Mouse (Mus musculus): Measurements from ENCODE around the gene Pygo2. TPM values are rescaled to one million over a fixed set of nuclear protein-coding genes. Genes with fewer than 3 reads are reported as not detected.

The Pygo2 gene
- total and polyA plus RNA-seq, 3 experiments: 21.9 to 40.8 (median 29.7) TPM

GRCm38 (mm10) chr3:89437269-89437668 lies 7.3 kb downstream of the Pygo2 start:
- Histone ChIP-seq H3K27ac (ENCODE audit: insufficient read depth, low read depth) (0 out of 2 replicates have a peak overlapping the region, but pooled peaks have one; percentile 53), H3K9me3 (replicated peaks; ENCODE audit: low read length) (no peaks in the 10 kb centered on the region), H3K36me3 (replicated peaks in 1 of 2; ENCODE audit: control insufficient read depth in 1 of 2, insufficient read depth in 1 of 2, low read length in 1 of 2) (peaks cover 35 to 68% of the 10 kb centered on the region in 2 experiments), H3K4me3 (replicated peaks in 1 of 3; ENCODE audit: low read depth in 2 of 3, low read length in 2 of 3, poor library complexity in 1 of 3) (peak overlapping the region; percentile 65 to 88 (median 77)), H3K79me2 (replicated peaks; ENCODE audit: control insufficient read depth, extremely low read depth, insufficient read depth, poor library complexity, severe bottlenecking) (peaks cover 5% of the 10 kb centered on the region), H3K4me2 (ENCODE audit: insufficient read depth, low read depth, poor library complexity, severe bottlenecking) (peak overlapping the region; percentile 96), H3K27me3 (replicated peaks) (no peaks in the 10 kb centered on the region), H3K4me1 (ENCODE audit: control insufficient read depth in 1 of 2, insufficient read depth in 2 of 2) (peaks cover 9 to 26% of the 10 kb centered on the region in 2 experiments), H3K9ac (ENCODE audit: insufficient read depth, low read depth) (peak overlapping the region; percentile 93)
- TF ChIP-seq HCFC1 (IDR thresholded peaks at IDR 0.05; ENCODE audit: low read depth, low read length) (no peak), JUN (IDR thresholded peaks at IDR 0.05; ENCODE audit: insufficient read depth, low read depth, low read length) (no peak), SMC3 (IDR thresholded peaks at IDR 0.05; ENCODE audit: low read depth, low read length) (no peak), ETS1 (conservative IDR thresholded peaks at IDR 0.05; ENCODE audit: low read depth, low read length) (no peak), NRF1 (IDR thresholded peaks at IDR 0.05; ENCODE audit: low read depth, low read length) (no peak), PAX5 (IDR thresholded peaks at IDR 0.05; ENCODE audit: low read length) (no peak), MYC (IDR thresholded peaks at IDR 0.05; ENCODE audit: low read depth, low read length) (no peak), ZMIZ1 (IDR thresholded peaks at IDR 0.05; ENCODE audit: low read depth, low read length) (no peak), NELFE (IDR thresholded peaks at IDR 0.05; ENCODE audit: low read depth, low read length) (no peak), JUND (conservative IDR thresholded peaks at IDR 0.05; ENCODE audit: low read depth, low read length) (no peak), MAZ (IDR thresholded peaks at IDR 0.05; ENCODE audit: low read depth, low read length) (no peak), ZKSCAN1 (IDR thresholded peaks at IDR 0.05; ENCODE audit: borderline replicate concordance, low read depth, low read length) (no peak), KAT2A (IDR thresholded peaks at IDR 0.05; ENCODE audit: insufficient replicate concordance, low read length) (no peak), GABPA (IDR thresholded peaks at IDR 0.05; ENCODE audit: insufficient replicate concordance, low read depth, low read length) (no peak), POLR2AphosphoS2 (IDR thresholded peaks at IDR 0.05; ENCODE audit: low read depth, low read length) (no peak), CTCF (conservative IDR thresholded peaks at IDR 0.05 in 1 of 2, IDR thresholded peaks at IDR 0.05 in 1 of 2; ENCODE audit: low read depth in 2 of 2, low read length in 2 of 2) (no peak), BHLHE40 (IDR thresholded peaks at IDR 0.05; ENCODE audit: low read depth, low read length) (no peak), CHD1 (IDR thresholded peaks at IDR 0.05; ENCODE audit: low read depth, low read length) (no peak), TCF12 (IDR thresholded peaks at IDR 0.05; ENCODE audit: low read depth, low read length) (no peak), ZC3H11A (IDR thresholded peaks at IDR 0.05; ENCODE audit: low read depth, low read length) (no peak)
- dilution Hi-C loops (cut with MboI; ENCODE audit: extremely low pct_ligation_motif_present, extremely low pct_unique_long_range_greater_than_20kb, low sequenced_read_pairs) (no loop called here), in situ Hi-C loops (cut with MboI; ENCODE audit: low pct_ligation_motif_present, low pct_unique_long_range_greater_than_20kb, low sequenced_read_pairs) (no loop called here)
- DNase-seq (ENCODE audit: extremely low read depth): peak; percentile 63

GRCm38 (mm10) chr3:89440691-89441090 lies 10.7 kb downstream of the Pygo2 start:
- H3K36me3 ChIP-seq (replicated peaks in 1 of 2; ENCODE audit: control insufficient read depth in 1 of 2, insufficient read depth in 1 of 2, low read length in 1 of 2): peaks cover 32 to 70% of the 10 kb centered on the region in 2 experiments
- H3K4me2 ChIP-seq (ENCODE audit: insufficient read depth, low read depth, poor library complexity, severe bottlenecking): no peak overlapping the region
- H3K9ac ChIP-seq (ENCODE audit: insufficient read depth, low read depth): no peak overlapping the region
- no peaks in the 10 kb centered on the region; the same call in 1 of the 2 replicates for H3K79me2 ChIP-seq (replicated peaks; ENCODE audit: control insufficient read depth, extremely low read depth, insufficient read depth, poor library complexity, severe bottlenecking)
- no peak overlapping the region for H3K4me3 ChIP-seq (replicated peaks in 1 of 3; ENCODE audit: low read depth in 2 of 3, low read length in 2 of 3, poor library complexity in 1 of 3)
- no peak for TF ChIP-seq RCOR1 (conservative IDR thresholded peaks at IDR 0.05; ENCODE audit: low read depth, low read length)
- TF ChIP-seq TCF12 (IDR thresholded peaks at IDR 0.05; ENCODE audit: low read depth, low read length): no peak
- no peak for TF ChIP-seq MYC (IDR thresholded peaks at IDR 0.05; ENCODE audit: low read depth, low read length)
- no peak for TF ChIP-seq NRF1 (IDR thresholded peaks at IDR 0.05; ENCODE audit: low read depth, low read length)
- no peak for TF ChIP-seq MAZ (IDR thresholded peaks at IDR 0.05; ENCODE audit: low read depth, low read length)
- TF ChIP-seq ELF1 (IDR thresholded peaks at IDR 0.05; ENCODE audit: low read depth, low read length): no peak
- TF ChIP-seq KAT2A (IDR thresholded peaks at IDR 0.05; ENCODE audit: insufficient replicate concordance, low read length): no peak
- no peak for TF ChIP-seq GABPA (IDR thresholded peaks at IDR 0.05; ENCODE audit: insufficient replicate concordance, low read depth, low read length)
- TF ChIP-seq SMC3 (IDR thresholded peaks at IDR 0.05; ENCODE audit: low read depth, low read length): no peak
- no peak for TF ChIP-seq JUN (IDR thresholded peaks at IDR 0.05; ENCODE audit: insufficient read depth, low read depth, low read length)
- TF ChIP-seq MXI1 (IDR thresholded peaks at IDR 0.05; ENCODE audit: low read depth, low read length): no peak
- TF ChIP-seq TBP (conservative IDR thresholded peaks at IDR 0.05; ENCODE audit: low read depth, low read length): no peak
- in situ Hi-C loops (cut with MboI; ENCODE audit: low pct_ligation_motif_present, low pct_unique_long_range_greater_than_20kb, low sequenced_read_pairs) (no loop called here), dilution Hi-C loops (cut with MboI; ENCODE audit: extremely low pct_ligation_motif_present, extremely low pct_unique_long_range_greater_than_20kb, low sequenced_read_pairs) (no loop called here)
- no peaks in the 10 kb centered on the region for H3K27me3 ChIP-seq (replicated peaks)
- no peaks in the 10 kb centered on the region for H3K9me3 ChIP-seq (replicated peaks; ENCODE audit: low read length)
- no peak for DNase-seq (ENCODE audit: extremely low read depth)
- H3K4me1 ChIP-seq (ENCODE audit: control insufficient read depth in 1 of 2, insufficient read depth in 2 of 2): peaks cover 9 to 26% of the 10 kb centered on the region in 2 experiments
- H3K27ac ChIP-seq (ENCODE audit: insufficient read depth, low read depth): no peak overlapping the region

Measured in CH12.LX (cell line).